Mouse (Mus musculus) adrenal gland, adult 2 months (tissue): ENCODE measurements around the gene Casp6. TPM values are rescaled to one million over a fixed set of nuclear protein-coding genes. Genes with fewer than 3 reads are reported as not detected.

ENCODE experiments used
- DNase-seq: peaks from one replicate; pipeline ENCODE4 v3.0.0; 2021
- polyA plus RNA-seq: library from polyadenylated mRNA; depleted of rRNA; stranded (reverse); fragments of >200 nt; gene quantifications from 2 replicates; pipeline ENCODE4 v1.2.3, GENCODE M21; 2012; rRNA removed
- total RNA-seq, 2 experiments: library from RNA; stranded (reverse); gene quantifications; 2 replicates each; pipeline ENCODE4 v1.2.3; 2021

The Casp6 gene
- total and polyA plus RNA-seq, 3 experiments: 29.5 to 42.4 (median 42.3) TPM

- peak; percentile 59 for DNase-seq
These were observed 17.2 kb downstream of the Casp6 start for GRCm38 (mm10) chr3:129918434-129918833.

- DNase-seq: no peak
These were observed 22.4 kb downstream of the Casp6 start for GRCm38 (mm10) chr3:129923581-129923980.

- no peak for DNase-seq
These were observed 24.6 kb downstream of the Casp6 start for GRCm38 (mm10) chr3:129925861-129926260.

- DNase-seq: peak; percentile 33
These were observed 29.1 kb downstream of the Casp6 start for GRCm38 (mm10) chr3:129930213-129930778.

GRCm38 (mm10) chr3:129932443-129932842 is 31.2 kb downstream of the Casp6 start:
- no peak for DNase-seq

- peak; percentile 52 for DNase-seq
These were observed 35.3 kb downstream of the Casp6 start for GRCm38 (mm10) chr3:129936561-129936960.

GRCm38 (mm10) chr3:129937848-129938247 is 36.6 kb downstream of the Casp6 start:
- peak; percentile 59 for DNase-seq

GRCm38 (mm10) chr3:129939058-129939457 is 37.8 kb downstream of the Casp6 start:
- no peak for DNase-seq

GRCm38 (mm10) chr3:129940780-129941179 is 39.6 kb downstream of the Casp6 start:
- no peak for DNase-seq

- no peak for DNase-seq
These were observed 40.1 kb downstream of the Casp6 start for GRCm38 (mm10) chr3:129941291-129941690.

- no peak for DNase-seq
These were observed 42.6 kb downstream of the Casp6 start for GRCm38 (mm10) chr3:129943813-129944212.

GRCm38 (mm10) chr3:129946217-129946914 is 45.1 kb downstream of the Casp6 start:
- no peak for DNase-seq

GRCm38 (mm10) chr3:129948359-129948758 is 47.1 kb downstream of the Casp6 start:
- peak; percentile 8 for DNase-seq

- DNase-seq: no peak
These were observed 48.0 kb downstream of the Casp6 start for GRCm38 (mm10) chr3:129949158-129949773.

- DNase-seq: no peak
These were observed 52.1 kb downstream of the Casp6 start for GRCm38 (mm10) chr3:129953296-129953695.

- no peak for DNase-seq
These were observed 61.3 kb downstream of the Casp6 start for GRCm38 (mm10) chr3:129962533-129962932.

Other genes starting within 250 kb of the Casp6 start
- gene Egf, start 146.1 kb upstream of the Casp6 start, total RNA-seq: 1 to 10 TPM in 1 of 2 experiments, under 1 TPM in 1; 0.66 to 1.1 TPM
- 0.54 and 1.7 TPM in 2 replicates for gene Egf, start 146.1 kb upstream of the Casp6 start, polyA plus RNA-seq
- not detected for gene Lrit3, start 97.4 kb upstream of the Casp6 start, total RNA-seq
- not detected in 2 replicates for gene Lrit3, start 97.4 kb upstream of the Casp6 start, polyA plus RNA-seq
- under 1 TPM in 1 of 2 experiments, not detected in 1; 0.09 TPM for gene Rrh, start 78.8 kb upstream of the Casp6 start, total RNA-seq
- not detected in 2 replicates for gene Rrh, start 78.8 kb upstream of the Casp6 start, polyA plus RNA-seq
- gene Gar1, start 70.0 kb upstream of the Casp6 start, total RNA-seq: 10 to 100 TPM; 39.4 to 61.2 TPM
- 11.0 and 15.4 TPM in 2 replicates for gene Gar1, start 70.0 kb upstream of the Casp6 start, polyA plus RNA-seq
- 1 to 10 TPM in 1 of 2 experiments, not detected in 1; 2.7 TPM for gene Cfi, start 65.5 kb upstream of the Casp6 start, total RNA-seq
- 0.07 TPM in 1 of 2 replicates, not detected in the other for gene Cfi, start 65.5 kb upstream of the Casp6 start, polyA plus RNA-seq
- 10 to 100 TPM; 46.3 to 51.7 TPM for gene Pla2g12a, start 22.8 kb upstream of the Casp6 start, total RNA-seq
- gene Pla2g12a, start 22.8 kb upstream of the Casp6 start, polyA plus RNA-seq: 106 and 226 TPM in 2 replicates
- 10 to 100 TPM in 1 of 2 experiments, 1 to 10 TPM in 1; 7.9 to 15.3 TPM for gene Mcub, start 68.8 kb downstream of the Casp6 start, total RNA-seq
- 6.9 and 7.7 TPM in 2 replicates for gene Mcub, start 68.8 kb downstream of the Casp6 start, polyA plus RNA-seq
- 10 to 100 TPM; 50.5 to 74.0 TPM for gene Sec24b, start 160.1 kb downstream of the Casp6 start, total RNA-seq
- 76.3 and 82.5 TPM in 2 replicates for gene Sec24b, start 160.1 kb downstream of the Casp6 start, polyA plus RNA-seq
- gene Col25a1, start 230.1 kb downstream of the Casp6 start, total RNA-seq: 1 to 10 TPM; 3.5 to 4.5 TPM
- 0.18 and 0.43 TPM in 2 replicates for gene Col25a1, start 230.1 kb downstream of the Casp6 start, polyA plus RNA-seq